Mouse (Mus musculus) telencephalon, adult 2 months (tissue): Measurements from ENCODE around the gene Wdr95.
A peak's percentile ranks its signal among the peaks of the same experiment; 100 is the strongest.
"Not testable (repeated sequence)": the region's sequence is repeated elsewhere in the genome, so short reads cannot be mapped to it uniquely, and the experiment has no call there.

Experiments used
- DNase-seq: peaks from one replicate; pipeline ENCODE4 v3.0.0-alpha.2; 2011; ENCODE audit warnings: low read depth, low spot score

Gene Wdr95

GRCm38 (mm10) chr5:149514890-149515289, 13.6 kb upstream of the Wdr95 start:
- DNase-seq = no peak

GRCm38 (mm10) chr5:149517116-149517515, 11.4 kb upstream of the Wdr95 start:
- DNase-seq = no peak

- DNase-seq = no peak
Observed at GRCm38 (mm10) chr5:149520806-149521205, 7.7 kb upstream of the Wdr95 start.

GRCm38 (mm10) chr5:149523856-149524241, 4.6 kb upstream of the Wdr95 start:
- DNase-seq = no peak

- peak; percentile 95 for DNase-seq
Observed at GRCm38 (mm10) chr5:149524242-149524858, 4.1 kb upstream of the Wdr95 start.

GRCm38 (mm10) chr5:149525055-149525785, 3.3 kb upstream of the Wdr95 start:
- DNase-seq = no peak

- DNase-seq = no peak
Observed at GRCm38 (mm10) chr5:149526467-149526951, 2.0 kb upstream of the Wdr95 start.

- not testable (repeated sequence) for DNase-seq
Observed at GRCm38 (mm10) chr5:149527292-149527691, 1.2 kb upstream of the Wdr95 start.

- no peak for DNase-seq
Observed at GRCm38 (mm10) chr5:149533847-149534246, 5.4 kb downstream of the Wdr95 start.

GRCm38 (mm10) chr5:149536005-149536404, 7.5 kb downstream of the Wdr95 start:
- no peak for DNase-seq

GRCm38 (mm10) chr5:149537796-149538511, 9.5 kb downstream of the Wdr95 start:
- no peak for DNase-seq

- no peak for DNase-seq
Observed at GRCm38 (mm10) chr5:149538531-149538930, 10.1 kb downstream of the Wdr95 start.

GRCm38 (mm10) chr5:149539051-149539450, 10.6 kb downstream of the Wdr95 start:
- DNase-seq = no peak

- DNase-seq = no peak
Observed at GRCm38 (mm10) chr5:149551179-149551578, 22.7 kb downstream of the Wdr95 start.

- no peak for DNase-seq
Observed at GRCm38 (mm10) chr5:149552742-149553141, 24.3 kb downstream of the Wdr95 start.

GRCm38 (mm10) chr5:149553373-149553772, 24.9 kb downstream of the Wdr95 start:
- DNase-seq = no peak

GRCm38 (mm10) chr5:149554397-149554796, 25.9 kb downstream of the Wdr95 start:
- no peak for DNase-seq

GRCm38 (mm10) chr5:149560903-149561588, 32.6 kb downstream of the Wdr95 start:
- DNase-seq = peak; percentile 97

GRCm38 (mm10) chr5:149566026-149566425, 37.5 kb downstream of the Wdr95 start:
- DNase-seq = no peak

- DNase-seq = no peak
Observed at GRCm38 (mm10) chr5:149566957-149567356, 38.5 kb downstream of the Wdr95 start.

GRCm38 (mm10) chr5:149568993-149569392, 40.5 kb downstream of the Wdr95 start:
- DNase-seq = no peak

- no peak for DNase-seq
Observed at GRCm38 (mm10) chr5:149576977-149577376, 48.5 kb downstream of the Wdr95 start.
